25 mouse cellular contexts compared by ENCODE assay signal in genomic region chr2:127846571-127846970, GRCm38 (mm10). TPM values are rescaled to one million over a fixed set of nuclear protein-coding genes. Genes with fewer than 3 reads are reported as not detected.
"Had no signal": no experiment of that assay in that cellular context is flagged by ENCODE, and none has a peak within 500 bp of the region (broad histone marks: within the 10 kb centered on the region; RNA-seq: fewer than 3 reads in every experiment).

No protein-coding gene starts in this region.

- H3K9ac ChIP-seq: limb, embryonic 13.5 days; liver, embryonic 12.5 days; liver, embryonic 15.5 days; lung, embryonic 15.5 days; midbrain, embryonic 13.5 days had no signal

- H3K27me3 ChIP-seq: midbrain, embryonic 13.5 days had no signal

- H3K4me3 ChIP-seq: layer of hippocampus, adult 2 months; limb, embryonic 10.5 days; limb, embryonic 13.5 days; liver, embryonic 12.5 days; liver, embryonic 15.5 days; lung, embryonic 15.5 days; megakaryocyte, embryonic 14.5 days; midbrain, embryonic 10.5 days; midbrain, embryonic 13.5 days had no signal

- H3K4me2 ChIP-seq: limb, embryonic 13.5 days; liver, embryonic 12.5 days; liver, embryonic 15.5 days; lung, embryonic 15.5 days; midbrain, embryonic 13.5 days had no signal

- H3K9me3 ChIP-seq: limb, embryonic 10.5 days; limb, embryonic 13.5 days; liver, embryonic 12.5 days; liver, embryonic 15.5 days; lung, embryonic 15.5 days; megakaryocyte, embryonic 14.5 days; midbrain, embryonic 10.5 days; midbrain, embryonic 13.5 days had no signal

- H3K4me1 ChIP-seq: limb, embryonic 10.5 days; limb, embryonic 13.5 days; liver, embryonic 12.5 days; liver, embryonic 15.5 days; midbrain, embryonic 10.5 days; midbrain, embryonic 13.5 days had no signal

- DNase-seq: kidney, adult 8-10 months; kidney, postnatal 25 days; layer of hippocampus, adult 9-11 months; liver; lung, adult 18-20 months; lung, postnatal 10 days; lung, postnatal 4 days; thymus, adult 2 months; thymus, postnatal 14 days; thymus, postnatal 4 days had no signal

- ATAC-seq: liver, embryonic 12.5 days; midbrain, embryonic 13.5 days; midbrain, embryonic 16.5 days had no signal

- H3K36me3 ChIP-seq: limb, embryonic 10.5 days; limb, embryonic 13.5 days; liver, embryonic 12.5 days; liver, embryonic 15.5 days; lung, embryonic 15.5 days; midbrain, embryonic 10.5 days; midbrain, embryonic 13.5 days had no signal

- H3K27ac ChIP-seq: kidney, postnatal 0 days; layer of hippocampus, adult 2 months; limb, embryonic 10.5 days; limb, embryonic 13.5 days; liver, embryonic 12.5 days; liver, embryonic 15.5 days; lung, embryonic 15.5 days; midbrain, embryonic 10.5 days; midbrain, embryonic 13.5 days had no signal

RNA-seq across cellular contexts. Expression of gene Acoxl, which starts 7.9 kb away (rescaled TPM):
- total RNA-seq: layer of hippocampus, adult 2 months; layer of hippocampus, postnatal 25 days; left cerebral cortex, adult 18-20 months; left cerebral cortex, postnatal 25 days; monocyte, adult 5-6 weeks had no signal
- polyA plus RNA-seq: liver, embryonic 15.5 days; midbrain, embryonic 16.5 days had no signal

RNA-seq across cellular contexts. Expression of gene Bub1, which starts 14.9 kb away (rescaled TPM):
- total RNA-seq: left cerebral cortex, adult 18-20 months had no signal

RNA-seq across cellular contexts. Expression of gene Nphp1, which starts 57.9 kb away (rescaled TPM):
- total RNA-seq: monocyte, adult 5-6 weeks had no signal
